Mouse (Mus musculus) liver, adult 2 months (tissue): ENCODE data around the gene Glrx5.

Experiments
- CTCF ChIP-seq: fragments of 200-500 bp; IDR thresholded peaks from 2 replicates; pipeline ENCODE4 v1.5.1; 2011; ENCODE audit warnings: low read depth, low read length, control low read depth
- POLR2A ChIP-seq: fragments of 200-500 bp; IDR thresholded peaks from 2 replicates; pipeline ENCODE4 v1.6.1; 2011; ENCODE audit warnings: low read length, control low read depth; ENCODE audit not compliant: insufficient read depth; ENCODE audit errors: extremely low read depth

- TF ChIP-seq CTCF: no peak
- TF ChIP-seq POLR2A: no peak
Observed at GRCm38 (mm10) chr12:105034130-105034769, 1.8 kb downstream of the Glrx5 start.
